In genomic region chr10:44846149-44846548, GRCm38 (mm10) we compare ENCODE assay signal across 16 mouse cellular contexts.
DNase-seq lines count a peak whose midpoint lies in the region; ATAC-seq and TF ChIP-seq lines count a peak whose summit lies in the region.
"Had no signal": no experiment of that assay in that cellular context is flagged by ENCODE, and none has a peak within 500 bp of the region (broad histone marks: within the 10 kb centered on the region; RNA-seq: fewer than 3 reads in every experiment).

No protein-coding gene starts in this region.

- ATAC-seq in lung, embryonic 15.5 days (ENCODE audit: borderline replicate concordance, extremely low read depth, low FRiP score, low TSS enrichment): peak; percentile 57; the same call in 1 of the 2 replicates
- no peak for ATAC-seq in lung, postnatal 0 days
- peak; percentile 60 for ATAC-seq in intestine, embryonic 16.5 days

- no peak overlapping the region for H3K9ac ChIP-seq in lung, embryonic 15.5 days
- no peak overlapping the region for H3K9ac ChIP-seq in lung, postnatal 0 days (replicated peaks; ENCODE audit: low read depth)
- no peak overlapping the region for H3K9ac ChIP-seq in intestine, embryonic 16.5 days (ENCODE audit: low read depth, low read length)
- H3K9ac ChIP-seq: hindbrain, embryonic 15.5 days; liver, embryonic 14.5 days; neural tube, embryonic 15.5 days had no signal

- no peak for TF ChIP-seq EP300 in lung, postnatal 0 days (IDR thresholded peaks at IDR 0.05)

- no peaks in the 10 kb centered on the region for H3K36me3 ChIP-seq in lung, embryonic 15.5 days
- H3K36me3 ChIP-seq in lung, postnatal 0 days (ENCODE audit: insufficient read depth, low read length): no peaks in the 10 kb centered on the region
- no peaks in the 10 kb centered on the region for H3K36me3 ChIP-seq in intestine, embryonic 16.5 days (ENCODE audit: control insufficient read depth, insufficient read depth, low read length)
- H3K36me3 ChIP-seq: forebrain, embryonic 10.5 days; hindbrain, embryonic 15.5 days; limb, embryonic 10.5 days; neural tube, embryonic 15.5 days had no signal

- no peaks in the 10 kb centered on the region for H3K9me3 ChIP-seq in lung, embryonic 15.5 days
- H3K9me3 ChIP-seq in lung, postnatal 0 days (ENCODE audit: low read length): no peaks in the 10 kb centered on the region
- H3K9me3 ChIP-seq in intestine, embryonic 16.5 days (ENCODE audit: control insufficient read depth, low read length): no peaks in the 10 kb centered on the region
- H3K9me3 ChIP-seq: forebrain, embryonic 10.5 days; hindbrain, embryonic 15.5 days; limb, embryonic 10.5 days; neural tube, embryonic 15.5 days had no signal

- peaks cover 16% of the 10 kb centered on the region; the same call in 1 of the 2 replicates for H3K4me1 ChIP-seq in lung, embryonic 15.5 days
- no peaks in the 10 kb centered on the region for H3K4me1 ChIP-seq in lung, postnatal 0 days (ENCODE audit: insufficient read depth, low read depth, low read length)
- H3K4me1 ChIP-seq in intestine, embryonic 16.5 days (ENCODE audit: control insufficient read depth, insufficient read depth, low read length): peaks cover 16% of the 10 kb centered on the region
- H3K4me1 ChIP-seq in cerebellum, adult 2 months (ENCODE audit: control insufficient read depth, insufficient read depth, low read length): no peaks in the 10 kb centered on the region
- H3K4me1 ChIP-seq: neural tube, embryonic 15.5 days had no signal

- H3K27ac ChIP-seq in lung, embryonic 15.5 days: peak overlapping the region; percentile 50
- no peak overlapping the region for H3K27ac ChIP-seq in lung, postnatal 0 days (ENCODE audit: low read length)
- peak overlapping the region; percentile 79 for H3K27ac ChIP-seq in intestine, embryonic 16.5 days (ENCODE audit: low read length)
- H3K27ac ChIP-seq in cerebellum, adult 2 months (ENCODE audit: insufficient read depth, low read length): no peak overlapping the region
- H3K27ac ChIP-seq: forebrain, embryonic 10.5 days; gastrocnemius, adult 2 months; hindbrain, embryonic 15.5 days; limb, embryonic 10.5 days; liver, embryonic 14.5 days; neural tube, embryonic 15.5 days had no signal

- WGBS in lung, embryonic 15.5 days: 8% methylated on average over 2 of the region's 2 CpGs
- 1% methylated on average over 2 of the region's 2 CpGs for WGBS in lung, postnatal 0 days
- WGBS in intestine, embryonic 16.5 days: 11% methylated on average over 2 of the region's 2 CpGs
- WGBS in cerebellum, adult 2 months: 12% methylated on average over 2 of the region's 2 CpGs

- no peak overlapping the region for H3K4me3 ChIP-seq in lung, embryonic 15.5 days
- no peak overlapping the region for H3K4me3 ChIP-seq in lung, postnatal 0 days (ENCODE audit: low read depth, low read length)
- H3K4me3 ChIP-seq in intestine, embryonic 16.5 days (ENCODE audit: low read length): no peak overlapping the region
- H3K4me3 ChIP-seq in cerebellum, adult 2 months (replicated peaks; ENCODE audit: insufficient read depth, low read depth, low read length): no peak overlapping the region
- H3K4me3 ChIP-seq: forebrain, embryonic 10.5 days; gastrocnemius, adult 2 months; hindbrain, embryonic 15.5 days; limb, embryonic 10.5 days; neural tube, embryonic 15.5 days had no signal

- no peak for TF ChIP-seq POLR2A in cerebellum, adult 2 months (IDR thresholded peaks at IDR 0.05; ENCODE audit: borderline replicate concordance, insufficient read depth, low read length)

- no peak for TF ChIP-seq CTCF in lung, postnatal 0 days (IDR thresholded peaks at IDR 0.05)
- no peak for TF ChIP-seq CTCF in cerebellum, adult 2 months (IDR thresholded peaks at IDR 0.05; ENCODE audit: borderline replicate concordance, insufficient read depth, low read depth, low read length)

- no peaks in the 10 kb centered on the region for H3K27me3 ChIP-seq in lung, embryonic 15.5 days
- H3K27me3 ChIP-seq in lung, postnatal 0 days (replicated peaks; ENCODE audit: insufficient read depth, low read length): no peaks in the 10 kb centered on the region
- no peaks in the 10 kb centered on the region for H3K27me3 ChIP-seq in intestine, embryonic 16.5 days (replicated peaks; ENCODE audit: control insufficient read depth, insufficient read depth, low read length)
- H3K27me3 ChIP-seq in cerebellum, adult 2 months (ENCODE audit: control insufficient read depth, insufficient read depth, low read length): no peaks in the 10 kb centered on the region
- H3K27me3 ChIP-seq: hindbrain, embryonic 15.5 days; neural tube, embryonic 15.5 days had no signal

- DNase-seq in cerebellum, postnatal 10 days: peak; percentile 4 to 5
- DNase-seq in cerebellum, postnatal 14 days: no peak
- DNase-seq in lung, postnatal 0 days (ENCODE audit: low spot score): no peak
- DNase-seq in Muller cell, postnatal 12 days (ENCODE audit: inconsistent ontology term): peak; percentile 53
- no peak for DNase-seq in cerebellum, adult 2 months
- DNase-seq in right cerebral cortex, postnatal 25 days: no peak
- DNase-seq: adrenal gland, adult 8-10 months; gastrocnemius, adult 2 months; kidney, postnatal 10 days had no signal

- no peak overlapping the region for H3K4me2 ChIP-seq in lung, embryonic 15.5 days
- H3K4me2 ChIP-seq in lung, postnatal 0 days (replicated peaks; ENCODE audit: low read depth, low read length): no peak overlapping the region
- H3K4me2 ChIP-seq in intestine, embryonic 16.5 days (ENCODE audit: low read depth, low read length): no peak overlapping the region
- H3K4me2 ChIP-seq: hindbrain, embryonic 15.5 days; neural tube, embryonic 15.5 days had no signal

Comparison
In these comparisons a context has a peak if more than half of its experiments do, and no peak if none do; other contexts are left out.
1. DNase-seq: peak in cerebellum, postnatal 10 days (2 of 2) and Muller cell, postnatal 12 days (single experiment); none in cerebellum, postnatal 14 days (0 of 2), lung, postnatal 0 days (single experiment), cerebellum, adult 2 months (0 of 2) and right cerebral cortex, postnatal 25 days (single experiment).
2. H3K27ac ChIP-seq: peak in lung, embryonic 15.5 days (single experiment) and intestine, embryonic 16.5 days (single experiment); none in lung, postnatal 0 days (single experiment) and cerebellum, adult 2 months (single experiment).